Mouse (Mus musculus) stomach, postnatal 0 days (tissue): ENCODE measurements around the gene Gm13119.
"Not testable (repeated sequence)": the region's sequence is repeated elsewhere in the genome, so short reads cannot be mapped to it uniquely, and the experiment has no call there.

Source experiments
- CTCF ChIP-seq: IDR thresholded peaks from 2 replicates; pipeline ENCODE4 v1.5.1; 2016; ENCODE audit warnings: antibody characterized with exemption, low read depth, mild to moderate bottlenecking, moderate library complexity
- EP300 ChIP-seq: optimal IDR thresholded peaks from 2 replicates; pipeline ENCODE3; 2016; ENCODE audit warnings: antibody characterized with exemption

DNA sequence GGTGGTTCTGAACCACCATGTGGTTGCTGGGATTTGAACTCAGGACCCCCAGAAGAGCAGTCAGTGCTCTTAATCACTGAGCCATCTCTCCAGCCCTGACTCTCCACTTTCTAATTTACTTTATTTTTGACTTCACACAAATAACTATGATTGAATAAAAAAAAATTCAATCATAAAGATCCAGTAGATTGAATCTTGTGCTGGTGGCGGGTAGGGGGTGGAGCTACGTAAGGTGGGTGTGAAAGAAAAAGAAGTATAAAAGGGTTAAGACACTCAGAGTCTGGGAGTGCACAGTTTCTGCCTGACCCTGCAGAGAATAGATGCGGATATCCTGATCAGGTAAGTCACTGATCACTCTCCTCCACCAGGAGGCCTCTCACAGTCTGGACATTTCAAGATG is at the start of gene Gm13119:
- TF ChIP-seq CTCF, EP300: not testable (repeated sequence)
